Mouse (Mus musculus) gastrocnemius, adult 8-10 months (tissue): Measurements from ENCODE around the gene Npc2. TPM values are rescaled to one million over a fixed set of nuclear protein-coding genes. Genes with fewer than 3 reads are reported as not detected.
A peak's percentile ranks its signal among the peaks of the same experiment; 100 is the strongest.

ENCODE experiments used
- DNase-seq, 2 experiments: peaks; one replicate each; pipeline ENCODE4 v3.0.0; 2022; ENCODE audit warnings: low spot score in 2 of 2
- total RNA-seq, 4 experiments: library from RNA; stranded (reverse); gene quantifications; 2 replicates each; pipeline ENCODE4 v1.2.4; 2022

Npc2 gene
- total RNA-seq, 4 experiments from 2014 or later = 12.1 to 16.8 (median 14.0) TPM

GRCm38 (mm10) chr12:84728421-84728820, 44.5 kb downstream of the Npc2 start:
- DNase-seq = no peak

GRCm38 (mm10) chr12:84727434-84727833, 45.5 kb downstream of the Npc2 start:
- no peak for DNase-seq

- no peak for DNase-seq
Measured at GRCm38 (mm10) chr12:84726986-84727385, 46.0 kb downstream of the Npc2 start.

DNA sequence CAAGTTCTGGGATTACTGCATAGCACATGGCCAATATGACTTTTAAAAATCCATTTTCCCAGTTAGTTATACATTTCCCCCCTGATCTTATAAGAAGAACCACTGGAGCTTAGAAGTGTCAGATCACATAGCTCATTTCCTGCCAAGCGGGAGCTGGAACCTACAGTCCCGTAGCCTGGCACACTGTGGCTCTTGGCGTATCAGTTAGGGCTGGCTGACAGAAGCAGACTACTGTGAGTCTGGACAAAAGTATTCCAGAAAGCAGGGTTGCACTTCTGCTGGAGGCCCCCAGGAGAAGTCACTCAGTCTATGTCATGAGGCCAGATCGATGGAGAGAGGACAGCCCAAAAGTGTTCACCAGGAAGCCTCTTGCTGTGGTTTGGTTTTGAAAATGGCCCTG, 46.6 kb downstream of the Npc2 start:
- DNase-seq = peak in 1 of 2 experiments; percentile 9

DNA sequence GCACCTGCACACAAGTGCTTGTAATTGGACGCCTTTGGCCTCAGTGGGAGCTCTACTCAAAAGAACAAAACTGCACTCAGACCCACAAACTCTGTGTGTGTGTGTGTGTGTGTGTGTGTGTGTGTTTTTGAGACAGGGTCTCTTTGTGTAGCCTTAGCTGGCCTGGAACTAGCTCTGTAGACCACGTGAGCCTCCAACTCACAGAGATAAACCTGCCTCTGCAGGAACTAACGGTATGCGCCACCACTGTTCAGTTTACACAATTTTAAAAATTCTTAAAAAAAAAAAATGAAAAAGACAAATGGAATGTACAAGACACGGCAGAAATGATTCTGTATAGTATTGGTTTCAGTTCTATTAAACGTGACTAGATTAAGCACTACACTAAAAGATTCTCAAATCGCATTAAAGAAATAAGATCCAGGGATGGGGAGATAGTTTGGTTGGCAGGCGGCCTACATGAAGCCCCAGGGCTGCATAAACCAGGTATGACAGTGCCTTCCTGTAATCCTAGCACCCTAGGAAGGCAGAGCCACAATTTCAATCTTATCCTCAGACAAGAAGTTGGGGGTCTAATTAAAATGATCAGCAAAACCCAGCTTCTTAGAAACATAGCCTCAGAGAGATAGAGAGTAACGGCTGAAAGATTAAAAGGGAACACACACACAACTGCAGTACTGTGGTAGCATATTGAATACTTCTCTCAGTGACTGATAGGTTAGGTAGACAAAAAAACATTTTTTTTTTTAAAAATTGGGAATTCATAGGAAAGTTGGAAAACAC, 54.3 kb downstream of the Npc2 start:
- DNase-seq = no peak

DNA sequence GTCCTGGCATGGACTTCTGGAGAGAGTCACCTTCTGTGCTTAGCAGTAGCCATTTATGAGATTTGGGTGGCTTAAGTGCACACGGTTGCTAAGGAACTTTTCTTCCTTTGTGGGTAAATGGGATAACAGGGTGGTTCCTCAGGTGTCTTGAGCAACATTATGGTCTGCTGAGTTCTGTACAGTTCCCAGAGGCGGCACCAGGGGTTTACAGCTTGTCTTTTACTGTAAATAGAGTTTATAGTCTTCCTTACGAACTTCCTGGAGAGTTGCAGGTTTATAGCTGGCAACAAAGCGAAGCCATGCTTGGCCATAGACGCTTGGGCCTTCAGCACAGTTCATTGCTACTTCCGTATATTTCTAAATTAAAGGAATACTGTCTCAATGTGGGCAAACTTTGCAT, 58.4 kb downstream of the Npc2 start:
- DNase-seq = no peak

DNA sequence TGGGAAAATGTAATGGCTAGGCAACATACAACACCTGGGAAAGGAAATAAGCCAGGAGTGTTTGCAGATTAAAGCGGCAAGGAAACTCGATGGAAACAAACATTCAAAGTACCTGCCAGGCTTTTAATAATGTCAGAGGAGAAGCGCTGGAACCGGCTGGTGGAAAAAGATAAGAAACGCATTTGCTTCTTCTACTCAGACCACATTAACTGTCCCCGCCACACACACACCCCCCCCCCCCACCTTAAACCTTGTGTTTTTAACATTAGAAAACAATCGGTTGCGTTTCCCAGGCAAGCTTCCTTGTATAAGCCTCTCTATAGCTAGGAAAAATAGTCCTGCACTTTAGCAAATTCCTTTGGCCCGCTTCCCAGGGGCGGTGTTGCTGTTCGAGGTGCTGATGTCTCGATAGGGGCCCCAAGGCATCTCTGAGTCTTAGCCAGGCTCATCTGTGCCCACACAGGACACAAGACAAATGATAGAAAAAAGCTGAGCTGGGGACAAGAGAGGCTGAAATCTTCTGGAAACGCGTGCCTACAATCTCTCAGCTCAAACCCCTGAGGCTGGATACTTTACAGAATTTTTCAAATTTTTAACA, 63.0 kb downstream of the Npc2 start:
- no peak for DNase-seq

- no peak for DNase-seq
Measured at GRCm38 (mm10) chr12:84707804-84708203, 65.1 kb downstream of the Npc2 start.

DNA sequence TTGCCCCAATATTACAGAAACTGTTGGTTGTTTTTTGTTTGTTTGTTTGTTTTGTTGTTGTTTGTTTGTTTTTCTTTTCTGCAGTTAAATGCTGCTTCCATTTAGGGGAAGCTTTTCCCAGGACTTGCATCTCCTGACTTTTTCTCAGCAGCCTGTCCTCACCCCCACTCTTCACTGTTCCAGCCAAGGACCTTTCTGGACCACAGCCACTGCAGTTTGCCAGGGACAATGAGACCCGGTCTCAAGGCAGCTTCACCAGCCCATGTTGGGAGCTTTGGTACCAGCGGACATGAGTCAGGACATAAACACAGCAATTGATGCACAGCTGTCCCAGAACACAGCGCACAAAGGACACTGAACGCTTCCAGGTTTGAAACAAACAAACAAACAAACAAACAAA, 66.1 kb downstream of the Npc2 start:
- no peak for DNase-seq

Other genes starting within 250 kb of the Npc2 start
- gene Vsx2, start 203.4 kb downstream of the Npc2 start, total RNA-seq = not detected
- gene Abcd4, start 155.7 kb downstream of the Npc2 start, total RNA-seq = 1 to 10 TPM; 4.2 to 5.4 (median 4.9) TPM
- not detected for gene Vrtn, start 132.1 kb downstream of the Npc2 start, total RNA-seq
- not detected for gene Syndig1l, start 74.3 kb downstream of the Npc2 start, total RNA-seq
- gene Isca2, start 99 bp upstream of the Npc2 start, total RNA-seq = 10 to 100 TPM; 41.4 to 48.9 (median 45.8) TPM
- gene Ltbp2, start 103.4 kb upstream of the Npc2 start, total RNA-seq = 1 to 10 TPM; 1.6 to 3.1 (median 2.4) TPM
- gene Fcf1, start 197.7 kb upstream of the Npc2 start, total RNA-seq = 10 to 100 TPM; 26.7 to 29.8 (median 28.0) TPM
- gene Arel1, start 197.7 kb upstream of the Npc2 start, total RNA-seq = 10 to 100 TPM; 27.0 to 28.3 (median 27.9) TPM
- 10 to 100 TPM; 11.2 to 17.5 (median 15.3) TPM for gene Ylpm1, start 223.2 kb upstream of the Npc2 start, total RNA-seq